Mouse (Mus musculus) liver, adult 2 months (tissue): Measurements from ENCODE around the gene Arl16.

ENCODE experiments used
- CTCF ChIP-seq: fragments of 200-500 bp; IDR thresholded peaks from 2 replicates; pipeline ENCODE4 v1.5.1; 2011; ENCODE audit warnings: low read depth, low read length, control low read depth
- POLR2A ChIP-seq: fragments of 200-500 bp; IDR thresholded peaks from 2 replicates; pipeline ENCODE4 v1.6.1; 2011; ENCODE audit warnings: low read length, control low read depth; ENCODE audit not compliant: insufficient read depth; ENCODE audit errors: extremely low read depth

DNA sequence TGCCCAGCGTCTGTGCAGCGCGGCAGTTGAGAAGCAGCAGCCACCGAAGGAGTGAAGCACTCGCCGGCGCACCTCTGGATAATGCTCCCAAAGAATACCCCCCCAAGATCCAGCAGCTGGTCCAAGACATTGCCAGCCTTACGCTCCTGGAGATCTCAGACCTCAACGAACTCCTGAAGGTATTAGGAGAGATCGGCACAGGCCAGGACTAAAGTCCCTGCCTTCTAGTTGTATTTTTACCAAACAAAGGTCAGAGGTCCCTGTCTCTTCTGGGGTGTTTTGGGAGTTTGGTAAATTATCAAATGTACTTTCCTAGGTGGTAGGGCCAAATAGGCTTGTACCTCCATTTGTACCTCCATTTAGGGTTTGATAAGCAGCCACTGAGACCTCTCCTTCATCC lies 17.8 kb upstream of the Arl16 start:
- no peak for TF ChIP-seq CTCF
- no peak for TF ChIP-seq POLR2A
